Mouse (Mus musculus) cerebellum, adult 2 months (tissue): Measurements from ENCODE around the gene Kat7. TPM values are rescaled to one million over a fixed set of nuclear protein-coding genes. Genes with fewer than 3 reads are reported as not detected.

Source experiments
- DNase-seq, 2 experiments: peaks; one replicate each; pipeline ENCODE4 v3.0.0; 2021
- H3K27ac ChIP-seq: fragments of 200-500 bp; 2 replicates; pipeline ENCODE4 v1.5.1; 2012; ENCODE audit warnings: low read length, control low read depth, inconsistent platforms; ENCODE audit not compliant: insufficient read depth
- H3K27me3 ChIP-seq: fragments of 200-500 bp; 2 replicates; pipeline ENCODE4 v1.6.1; 2012; ENCODE audit warnings: inconsistent platforms, mild to moderate bottlenecking, low read length, moderate library complexity; ENCODE audit not compliant: control insufficient read depth, insufficient read depth
- H3K4me1 ChIP-seq: fragments of 200-500 bp; 2 replicates; pipeline ENCODE4 v1.6.1; 2011; ENCODE audit warnings: low read length; ENCODE audit not compliant: control insufficient read depth, insufficient read depth
- H3K4me3 ChIP-seq: fragments of 200-500 bp; replicated peaks from 2 replicates; pipeline ENCODE3; 2011; ENCODE audit warnings: mild to moderate bottlenecking, low read depth, low read length, control low read depth; ENCODE audit not compliant: insufficient read depth
- CTCF ChIP-seq: fragments of 200-500 bp; IDR thresholded peaks from 2 replicates; pipeline ENCODE4 v1.5.1; 2011; ENCODE audit warnings: low read depth, mild to moderate bottlenecking, control low read depth, low read length, moderate library complexity, borderline replicate concordance; ENCODE audit not compliant: insufficient read depth
- POLR2A ChIP-seq: fragments of 200-500 bp; IDR thresholded peaks from 2 replicates; pipeline ENCODE4 v1.6.1; 2011; ENCODE audit warnings: low read length, control low read depth, borderline replicate concordance; ENCODE audit not compliant: insufficient read depth
- WGBS: fragments of 180-500 bp; shearing (Covaris S2); methylation state at CpG from one replicate; pipeline ENCODE4 v1.1.7; 2018; 5-methylcytosine and 5-hydroxymethylcytosine counted together
- polyA plus RNA-seq: library from polyadenylated mRNA; depleted of rRNA; stranded (reverse); fragments of >200 nt; gene quantifications from 2 replicates; pipeline ENCODE4 v1.2.3, GENCODE M21; 2012

The Kat7 gene
- polyA plus RNA-seq, 1 experiment = 68.5 TPM

- no peak for DNase-seq
- H3K4me3 ChIP-seq = no peak overlapping the region
- no peak overlapping the region for H3K27ac ChIP-seq
- no peak for TF ChIP-seq CTCF
- TF ChIP-seq POLR2A = no peak
- WGBS = 36% methylated on average over 6 of the region's 6 CpGs
- peaks cover 13% of the 10 kb centered on the region for H3K4me1 ChIP-seq
- no peaks in the 10 kb centered on the region for H3K27me3 ChIP-seq
Measured at GRCm38 (mm10) chr11:95266540-95267245, 43.4 kb downstream of the Kat7 start.

- no peak for TF ChIP-seq CTCF
- TF ChIP-seq POLR2A = no peak
- Histone ChIP-seq H3K4me1 (peaks cover 17% of the 10 kb centered on the region), H3K4me3 (no peak overlapping the region), H3K27me3 (no peaks in the 10 kb centered on the region), H3K27ac (no peak overlapping the region)
- WGBS = 83% methylated on average over 4 of the region's 4 CpGs
- DNase-seq = no peak
Measured at GRCm38 (mm10) chr11:95264455-95265013, 45.5 kb downstream of the Kat7 start.

- no peak for DNase-seq
- H3K4me1 ChIP-seq = peaks cover 17% of the 10 kb centered on the region
- 40% methylated on average over 11 of the region's 11 CpGs for WGBS
- H3K27ac ChIP-seq = no peak overlapping the region
- H3K27me3 ChIP-seq = no peaks in the 10 kb centered on the region
- no peak overlapping the region for H3K4me3 ChIP-seq
- no peak for TF ChIP-seq CTCF
- TF ChIP-seq POLR2A = no peak
Measured at GRCm38 (mm10) chr11:95263816-95264454, 46.1 kb downstream of the Kat7 start.

GRCm38 (mm10) chr11:95261178-95261751 is 48.8 kb downstream of the Kat7 start, which contains the start of gene Tac4:
TSS of gene Tac4 (plus strand) at chr11:95261529.
- TF ChIP-seq CTCF = no peak
- no peak for TF ChIP-seq POLR2A
- DNase-seq = peak; percentile 27 to 49
- Histone ChIP-seq H3K4me1 (peaks cover 4% of the 10 kb centered on the region; the same call in 1 of the 2 replicates), H3K27ac (no peak within 1 kb of the TSS), H3K27me3 (no peaks in the 10 kb centered on the region), H3K4me3 (no peak within 1 kb of the TSS)
- WGBS = 30% methylated on average over 5 of the region's 5 CpGs

- TF ChIP-seq POLR2A (no peak), CTCF (peak; percentile 95)
- peak; percentile 82 to 90 for DNase-seq
- H3K27ac ChIP-seq = no peak overlapping the region
- H3K4me1 ChIP-seq = peaks cover 4% of the 10 kb centered on the region; the same call in 1 of the 2 replicates
- peak overlapping the region; percentile 78 for H3K4me3 ChIP-seq
- 1% methylated on average over 73 of the region's 73 CpGs for WGBS
- no peaks in the 10 kb centered on the region for H3K27me3 ChIP-seq
Measured at GRCm38 (mm10) chr11:95259088-95259849, 50.8 kb downstream of the Kat7 start.

- Histone ChIP-seq H3K27me3 (no peaks in the 10 kb centered on the region), H3K4me1 (peaks cover 4% of the 10 kb centered on the region; the same call in 1 of the 2 replicates), H3K27ac (no peak overlapping the region), H3K4me3 (peak overlapping the region; percentile 78)
- 3% methylated on average over 26 of the region's 26 CpGs for WGBS
- peak; percentile 39 to 54 for DNase-seq
- TF ChIP-seq POLR2A = no peak
- peak; percentile 21; the same call in 1 of the 2 replicates for TF ChIP-seq CTCF
Measured at GRCm38 (mm10) chr11:95258490-95258889, 51.6 kb downstream of the Kat7 start.

GRCm38 (mm10) chr11:95257930-95258329 is 52.1 kb downstream of the Kat7 start:
- H3K27me3 ChIP-seq = no peaks in the 10 kb centered on the region
- DNase-seq = no peak
- H3K4me1 ChIP-seq = peaks cover 4% of the 10 kb centered on the region; the same call in 1 of the 2 replicates
- TF ChIP-seq POLR2A (no peak), CTCF (no peak)
- no peak overlapping the region for H3K4me3 ChIP-seq
- 75% methylated on average over 4 of the region's 4 CpGs for WGBS
- H3K27ac ChIP-seq = no peak overlapping the region
